Mouse (Mus musculus): ENCODE data around the gene Erbb2. TPM values are rescaled to one million over a fixed set of nuclear protein-coding genes. Genes with fewer than 3 reads are reported as not detected.

Gene Erbb2
- polyA plus RNA-seq, 2 experiments = 51.1 to 73.6 TPM

DNA sequence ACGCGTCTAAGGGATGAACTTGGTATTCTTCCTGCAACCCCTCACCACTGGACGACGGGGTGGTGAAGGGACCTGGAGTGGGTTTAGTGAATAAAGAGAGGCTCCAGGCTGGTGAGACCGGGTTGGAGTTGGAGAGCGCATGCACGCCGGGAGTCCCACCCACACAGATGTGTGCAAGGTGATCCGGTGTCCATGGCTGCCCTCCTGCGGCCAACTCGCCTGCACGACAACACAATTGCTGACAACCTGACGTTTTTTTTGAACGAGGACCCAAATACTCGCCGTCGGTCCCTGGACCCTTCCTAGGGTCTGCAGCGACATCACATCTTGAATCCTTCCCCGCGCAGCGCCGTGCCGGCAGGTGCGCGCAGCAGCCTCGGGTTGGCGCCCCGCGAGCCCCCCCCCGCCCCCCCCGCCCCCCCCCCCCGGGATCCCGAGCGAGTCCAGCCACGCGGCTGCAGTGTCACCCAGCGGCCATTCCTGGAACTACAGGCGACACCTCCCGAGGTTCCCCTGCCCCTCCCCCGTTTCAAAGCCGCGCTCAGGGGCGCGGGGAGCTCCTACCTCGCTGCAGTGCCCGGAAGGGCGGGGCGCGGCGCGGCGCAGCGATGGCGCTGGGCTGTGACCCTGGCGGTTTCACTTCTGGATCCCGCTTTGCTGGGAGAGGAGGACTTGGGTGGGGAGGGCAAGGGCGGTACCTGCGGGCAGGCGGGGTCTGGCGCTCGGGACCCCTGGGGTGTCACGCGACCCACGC is 45.3 kb downstream of the Erbb2 start:
- Histone ChIP-seq H3K9me3 (ENCODE audit: control insufficient read depth, low read length) (no peaks in the 10 kb centered on the region), H3K4me3 (replicated peaks; ENCODE audit: low read length) (peak overlapping the region; percentile 61), H3K4me1 (ENCODE audit: control insufficient read depth, insufficient read depth, low read length) (0 out of 2 replicates have a peak, but pooled peaks cover 2% of the 10 kb centered on the region), H3K9ac (ENCODE audit: low read depth, low read length, severe bottlenecking) (peak overlapping the region; percentile 61), H3K4me2 (replicated peaks; ENCODE audit: low read depth, low read length, severe bottlenecking) (peak overlapping the region; percentile 90), H3K36me3 (ENCODE audit: control insufficient read depth, insufficient read depth, low read length) (no peaks in the 10 kb centered on the region), H3K27ac (replicated peaks; ENCODE audit: low read depth, low read length) (no peak overlapping the region), H3K27me3 (ENCODE audit: control insufficient read depth, insufficient read depth, low read length) (peaks cover 17% of the 10 kb centered on the region; the same call in 1 of the 2 replicates)
- DNase-seq (ENCODE audit: low spot score) = peak; percentile 81
- ATAC-seq (ENCODE audit: low FRiP score, low read depth) = peak; percentile 84
- peak; percentile 56; the same call in 1 of the 2 replicates for TF ChIP-seq POLR2A (IDR thresholded peaks at IDR 0.05; ENCODE audit: borderline replicate concordance, extremely low read depth, insufficient read depth, insufficient read length)
- WGBS = under 1% methylated on average over 29 of the region's 64 CpGs

GRCm38 (mm10) chr11:98458121-98458990 is 46.1 kb downstream of the Erbb2 start:
- H3K27ac ChIP-seq (replicated peaks; ENCODE audit: low read depth, low read length) = no peak overlapping the region
- no peaks in the 10 kb centered on the region for H3K9me3 ChIP-seq (ENCODE audit: control insufficient read depth, low read length)
- peaks cover 17% of the 10 kb centered on the region; the same call in 1 of the 2 replicates for H3K27me3 ChIP-seq (ENCODE audit: control insufficient read depth, insufficient read depth, low read length)
- peak overlapping the region; percentile 90 for H3K4me2 ChIP-seq (replicated peaks; ENCODE audit: low read depth, low read length, severe bottlenecking)
- peak overlapping the region; percentile 61 for H3K9ac ChIP-seq (ENCODE audit: low read depth, low read length, severe bottlenecking)
- DNase-seq (ENCODE audit: low spot score) = no peak
- no peaks in the 10 kb centered on the region for H3K36me3 ChIP-seq (ENCODE audit: control insufficient read depth, insufficient read depth, low read length)
- no peak for TF ChIP-seq POLR2A (IDR thresholded peaks at IDR 0.05; ENCODE audit: borderline replicate concordance, extremely low read depth, insufficient read depth, insufficient read length)
- 0 out of 2 replicates have a peak, but pooled peaks cover 2% of the 10 kb centered on the region for H3K4me1 ChIP-seq (ENCODE audit: control insufficient read depth, insufficient read depth, low read length)
- WGBS = 5% methylated on average over 24 of the region's 30 CpGs
- H3K4me3 ChIP-seq (replicated peaks; ENCODE audit: low read length) = peak overlapping the region; percentile 61
- no peak for ATAC-seq (ENCODE audit: low FRiP score, low read depth)

GRCm38 (mm10) chr11:98459071-98459741 is 46.9 kb downstream of the Erbb2 start:
- Histone ChIP-seq H3K9me3 (ENCODE audit: control insufficient read depth, low read length) (no peaks in the 10 kb centered on the region), H3K4me3 (replicated peaks; ENCODE audit: low read length) (no peak overlapping the region), H3K27me3 (ENCODE audit: control insufficient read depth, insufficient read depth, low read length) (peaks cover 17% of the 10 kb centered on the region; the same call in 1 of the 2 replicates), H3K27ac (replicated peaks; ENCODE audit: low read depth, low read length) (no peak overlapping the region), H3K36me3 (ENCODE audit: control insufficient read depth, insufficient read depth, low read length) (no peaks in the 10 kb centered on the region), H3K4me2 (replicated peaks; ENCODE audit: low read depth, low read length, severe bottlenecking) (no peak overlapping the region), H3K4me1 (ENCODE audit: control insufficient read depth, insufficient read depth, low read length) (0 out of 2 replicates have a peak, but pooled peaks cover 2% of the 10 kb centered on the region), H3K9ac (ENCODE audit: low read depth, low read length, severe bottlenecking) (no peak overlapping the region)
- WGBS = 7% methylated on average over 9 of the region's 11 CpGs
- no peak for TF ChIP-seq POLR2A (IDR thresholded peaks at IDR 0.05; ENCODE audit: borderline replicate concordance, extremely low read depth, insufficient read depth, insufficient read length)
- ATAC-seq (ENCODE audit: low FRiP score, low read depth) (no peak), DNase-seq (ENCODE audit: low spot score) (no peak)

- no peaks in the 10 kb centered on the region for H3K36me3 ChIP-seq (ENCODE audit: control insufficient read depth, insufficient read depth, low read length)
- WGBS = 83% methylated on average over 9 of the region's 9 CpGs
- no peak for TF ChIP-seq POLR2A (IDR thresholded peaks at IDR 0.05; ENCODE audit: borderline replicate concordance, extremely low read depth, insufficient read depth, insufficient read length)
- no peaks in the 10 kb centered on the region for H3K9me3 ChIP-seq (ENCODE audit: control insufficient read depth, low read length)
- H3K4me2 ChIP-seq (replicated peaks; ENCODE audit: low read depth, low read length, severe bottlenecking) = no peak overlapping the region
- H3K9ac ChIP-seq (ENCODE audit: low read depth, low read length, severe bottlenecking) = no peak overlapping the region
- ATAC-seq (ENCODE audit: low FRiP score, low read depth) = no peak
- peaks cover 17% of the 10 kb centered on the region; the same call in 1 of the 2 replicates for H3K27me3 ChIP-seq (ENCODE audit: control insufficient read depth, insufficient read depth, low read length)
- no peak for DNase-seq (ENCODE audit: low spot score)
- H3K4me1 ChIP-seq (ENCODE audit: control insufficient read depth, insufficient read depth, low read length) = 0 out of 2 replicates have a peak, but pooled peaks cover 2% of the 10 kb centered on the region
- H3K4me3 ChIP-seq (replicated peaks; ENCODE audit: low read length) = no peak overlapping the region
- no peak overlapping the region for H3K27ac ChIP-seq (replicated peaks; ENCODE audit: low read depth, low read length)
These were observed 47.6 kb downstream of the Erbb2 start for GRCm38 (mm10) chr11:98459860-98460259.
